Mouse (Mus musculus) heart, postnatal 0 days (tissue): ENCODE data around the gene Nckap1l. TPM values are rescaled to one million over a fixed set of nuclear protein-coding genes. Genes with fewer than 3 reads are reported as not detected.
A peak's percentile ranks its signal among the peaks of the same experiment; 100 is the strongest.

ENCODE experiments used
- ATAC-seq: fragments of 200-750 bp; cut with Nextera tagmentation; 2 replicates; pipeline ENCODE4 v1.8.0; 2017; ENCODE audit warnings: low read depth, moderate number of reproducible peaks, moderate library complexity; ENCODE audit not compliant: insufficient read depth
- DNase-seq: peaks from one replicate; pipeline ENCODE4 v3.0.0-alpha.2; 2016; ENCODE audit warnings: low spot score
- H3K27ac ChIP-seq: fragments of 300-500 bp; sonication (generic); 2 replicates; pipeline ENCODE4 v1.5.1; 2014; ENCODE audit warnings: low read depth, mild to moderate bottlenecking
- H3K27me3 ChIP-seq: fragments of 300-500 bp; sonication (generic); 2 replicates; pipeline ENCODE4 v1.6.1; 2014; ENCODE audit warnings: low read length, mixed read lengths; ENCODE audit not compliant: control insufficient read depth, insufficient read depth
- H3K36me3 ChIP-seq: fragments of 300-500 bp; sonication (generic); replicated peaks from 2 replicates; pipeline ENCODE4 v1.6.1; 2014; ENCODE audit warnings: low read length, mixed read lengths; ENCODE audit not compliant: control insufficient read depth, insufficient read depth
- H3K4me1 ChIP-seq: fragments of 300-500 bp; sonication (generic); 2 replicates; pipeline ENCODE4 v1.6.1; 2014; ENCODE audit warnings: antibody characterized with exemption; ENCODE audit not compliant: control insufficient read depth, insufficient read depth
- H3K4me2 ChIP-seq: fragments of 300-500 bp; sonication (generic); 2 replicates; pipeline ENCODE4 v1.6.1; 2014; ENCODE audit warnings: low read depth, mild to moderate bottlenecking, low read length, moderate library complexity
- H3K4me3 ChIP-seq: fragments of 300-500 bp; sonication (generic); 2 replicates; pipeline ENCODE4 v1.5.1; 2014; ENCODE audit warnings: low read depth, low read length
- H3K9ac ChIP-seq: fragments of 300-500 bp; sonication (generic); replicated peaks from 2 replicates; pipeline ENCODE4 v1.6.1; 2014; ENCODE audit warnings: low read depth, low read length, mixed read lengths
- H3K9me3 ChIP-seq: fragments of 300-500 bp; sonication (generic); replicated peaks from 2 replicates; pipeline ENCODE4 v1.6.1; 2016; ENCODE audit warnings: low read length; ENCODE audit not compliant: control insufficient read depth
- CTCF ChIP-seq: IDR thresholded peaks from 2 replicates; pipeline ENCODE4 v1.5.1; 2016; ENCODE audit warnings: antibody characterized with exemption, control low read depth, low read depth
- EP300 ChIP-seq: IDR thresholded peaks from 2 replicates; pipeline ENCODE4 v1.6.1; 2016; ENCODE audit warnings: antibody characterized with exemption, low read depth
- WGBS: fragments of 180-500 bp; shearing (Covaris S2); extraction: QIAGEN DNeasy Blood & Tissue Kit; methylation state at CpG from one replicate; pipeline ENCODE4 v1.1.7; 2014; 5-methylcytosine and 5-hydroxymethylcytosine counted together
- polyA plus RNA-seq: library from polyadenylated mRNA; unstranded; fragments of >200 nt; fragmentation: Nextera tagmentation; extraction: Ambion mirVana; gene quantifications from 2 replicates; pipeline ENCODE4 v1.2.1, GENCODE M21; 2015
- total RNA-seq: library from RNA; depleted of rRNA; stranded (reverse); fragments of >200 nt; gene quantifications from 2 replicates; pipeline ENCODE4 v1.2.3, GENCODE M21; 2014; ENCODE audit warnings: low replicate concordance

Nckap1l gene
- total and polyA plus RNA-seq, 2 experiments from 2014 or later = 0.93 to 1.7 TPM

DNA sequence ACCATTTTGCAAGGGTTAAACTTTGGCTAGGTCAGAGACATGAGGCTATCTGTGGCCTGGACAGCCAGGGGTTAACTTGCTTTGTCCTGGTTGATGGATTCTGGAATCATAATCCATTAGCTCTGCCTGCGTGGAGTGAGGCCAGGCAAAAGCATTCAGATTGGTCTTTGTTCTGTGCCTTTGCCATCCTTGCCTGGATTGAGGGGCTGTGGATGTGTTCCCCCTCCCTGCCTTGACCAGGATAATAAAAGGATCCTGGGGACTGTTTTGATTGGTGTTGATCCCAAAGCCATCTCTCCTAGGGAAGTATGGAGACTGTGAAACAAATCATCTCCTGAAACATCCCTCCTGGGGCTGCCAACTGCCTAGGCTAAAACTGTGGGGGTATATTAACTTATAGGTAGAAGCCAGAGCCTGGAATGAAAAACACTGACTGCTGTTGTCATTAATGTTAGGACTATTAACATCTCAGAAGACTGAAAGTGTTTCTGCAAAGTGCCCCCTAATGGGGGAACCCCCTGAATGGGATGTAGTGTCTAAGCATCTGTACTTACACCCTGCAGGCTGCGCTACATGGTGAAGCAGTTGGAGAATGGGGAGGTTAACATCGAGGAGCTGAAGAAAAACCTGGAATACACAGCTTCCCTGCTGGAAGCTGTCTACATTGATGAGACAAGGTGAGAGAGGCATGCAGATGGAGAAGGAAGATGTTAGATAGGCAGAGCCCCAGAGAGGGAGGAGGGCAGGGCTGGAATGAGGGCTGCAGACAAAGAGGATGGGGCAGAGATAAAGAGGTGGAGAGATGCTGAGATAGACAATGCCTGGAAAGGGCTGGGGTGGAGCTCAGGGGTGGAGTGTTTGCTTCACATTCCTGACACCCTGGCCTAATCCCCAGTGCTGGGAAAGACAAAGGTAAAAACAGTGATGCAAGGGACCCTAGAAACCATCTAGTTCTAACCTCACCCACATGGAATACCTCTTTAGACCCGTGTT, 66.1 kb downstream of the Nckap1l start:
- WGBS = 33% methylated on average over 4 of the region's 4 CpGs
- ATAC-seq = no peak
- Histone ChIP-seq H3K4me2 (no peak overlapping the region), H3K9ac (no peak overlapping the region), H3K4me1 (peaks cover 6% of the 10 kb centered on the region; the same call in 1 of the 2 replicates), H3K4me3 (no peak overlapping the region), H3K36me3 (no peaks in the 10 kb centered on the region), H3K27me3 (no peaks in the 10 kb centered on the region), H3K9me3 (no peaks in the 10 kb centered on the region), H3K27ac (no peak overlapping the region)
- no peak for DNase-seq
- TF ChIP-seq CTCF = no peak
- TF ChIP-seq EP300 = no peak

DNA sequence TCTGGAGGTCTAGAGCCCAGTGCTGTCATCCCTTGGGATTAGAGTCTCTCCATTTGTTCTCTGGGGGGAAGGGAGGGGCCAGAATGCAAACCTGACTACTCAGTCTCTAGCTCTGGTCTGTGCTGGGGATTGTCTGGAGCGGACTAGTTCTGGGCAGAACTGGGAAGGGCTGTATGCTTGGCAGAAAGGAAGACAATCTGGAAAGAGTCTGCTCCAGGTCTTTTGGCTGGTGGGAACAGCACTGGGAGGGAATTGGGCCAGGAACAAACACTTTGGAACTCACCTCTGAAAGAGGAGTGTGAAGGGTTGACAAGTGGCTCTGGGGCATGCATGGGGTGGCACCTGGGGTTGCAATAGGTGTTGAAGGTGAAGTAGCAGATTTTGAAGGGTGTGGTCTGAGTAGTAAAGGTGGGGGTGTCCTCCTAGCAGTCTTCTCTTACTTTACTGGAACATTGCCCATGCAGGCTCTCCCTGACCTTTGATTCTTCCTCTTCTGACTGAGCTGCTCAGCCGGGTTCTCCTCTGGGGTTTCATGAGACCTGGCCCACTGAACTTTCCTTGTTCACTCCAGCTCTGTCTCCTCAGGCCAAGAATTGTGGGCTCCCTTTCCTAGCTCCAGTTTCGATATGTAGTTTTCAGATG, 69.0 kb downstream of the Nckap1l start:
- Histone ChIP-seq H3K4me2 (no peak overlapping the region), H3K9ac (no peak overlapping the region), H3K27me3 (no peaks in the 10 kb centered on the region), H3K4me1 (no peaks in the 10 kb centered on the region; the same call in 1 of the 2 replicates), H3K9me3 (no peaks in the 10 kb centered on the region), H3K36me3 (no peaks in the 10 kb centered on the region), H3K4me3 (no peak overlapping the region), H3K27ac (no peak overlapping the region)
- ATAC-seq (no peak), DNase-seq (no peak)
- WGBS = 64% methylated on average over 3 of the region's 3 CpGs
- no peak for TF ChIP-seq CTCF
- TF ChIP-seq EP300 = no peak

DNA sequence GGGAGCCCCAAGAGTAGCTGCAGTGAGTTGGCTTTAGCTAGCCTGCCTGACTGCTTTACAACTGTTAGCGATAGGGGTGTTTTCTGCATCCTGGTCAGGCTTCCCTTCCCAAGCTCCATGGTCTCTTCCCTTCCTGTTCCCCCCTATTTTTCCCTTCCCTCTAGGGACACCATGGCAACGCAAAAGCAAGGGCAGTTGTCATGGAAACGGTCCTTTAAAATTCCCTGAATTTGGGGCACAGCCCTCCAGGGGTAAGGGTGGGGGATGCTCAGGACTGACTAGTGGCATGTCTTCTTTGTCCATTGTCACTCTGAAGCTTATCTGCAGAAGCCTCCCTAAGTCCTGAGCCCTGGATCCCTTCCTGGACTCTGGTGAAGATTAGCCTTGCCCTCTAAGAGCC, 69.6 kb downstream of the Nckap1l start:
- Histone ChIP-seq H3K27me3 (no peaks in the 10 kb centered on the region), H3K4me3 (no peak overlapping the region), H3K9me3 (no peaks in the 10 kb centered on the region), H3K36me3 (no peaks in the 10 kb centered on the region), H3K4me1 (no peaks in the 10 kb centered on the region; the same call in 1 of the 2 replicates), H3K27ac (no peak overlapping the region), H3K9ac (no peak overlapping the region), H3K4me2 (no peak overlapping the region)
- DNase-seq (no peak), ATAC-seq (no peak)
- 59% methylated on average over 3 of the region's 3 CpGs for WGBS
- TF ChIP-seq EP300 (no peak), CTCF (no peak)

DNA sequence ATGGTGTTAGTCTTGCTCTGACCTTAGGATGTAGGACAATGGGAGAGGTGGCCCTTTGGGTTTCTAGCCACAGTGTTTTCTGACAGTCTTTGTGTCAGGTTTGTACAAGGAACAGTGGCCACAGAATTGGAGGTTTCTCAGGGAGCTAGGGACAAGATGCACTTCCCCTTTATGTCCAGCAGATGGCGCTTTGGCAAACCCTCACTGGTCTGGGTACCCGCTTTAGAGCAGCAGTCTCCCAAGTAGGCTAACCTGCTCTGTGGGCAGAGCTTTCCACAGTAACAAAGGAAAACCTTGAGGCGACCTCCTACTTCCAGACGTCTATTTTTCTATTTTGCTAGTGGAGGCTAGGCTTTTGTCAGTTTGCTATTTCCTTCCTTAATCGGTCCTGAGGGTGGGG, 76.8 kb downstream of the Nckap1l start:
- Histone ChIP-seq H3K9ac (no peak overlapping the region), H3K4me2 (no peak overlapping the region), H3K27me3 (no peaks in the 10 kb centered on the region), H3K36me3 (no peaks in the 10 kb centered on the region), H3K4me3 (no peak overlapping the region), H3K27ac (no peak overlapping the region), H3K9me3 (no peaks in the 10 kb centered on the region), H3K4me1 (no peaks in the 10 kb centered on the region)
- TF ChIP-seq CTCF (peak; percentile 92), EP300 (no peak)
- 6% methylated on average over 5 of the region's 5 CpGs for WGBS
- ATAC-seq (peak; percentile 50; the same call in 1 of the 2 replicates), DNase-seq (peak; percentile 60)

DNA sequence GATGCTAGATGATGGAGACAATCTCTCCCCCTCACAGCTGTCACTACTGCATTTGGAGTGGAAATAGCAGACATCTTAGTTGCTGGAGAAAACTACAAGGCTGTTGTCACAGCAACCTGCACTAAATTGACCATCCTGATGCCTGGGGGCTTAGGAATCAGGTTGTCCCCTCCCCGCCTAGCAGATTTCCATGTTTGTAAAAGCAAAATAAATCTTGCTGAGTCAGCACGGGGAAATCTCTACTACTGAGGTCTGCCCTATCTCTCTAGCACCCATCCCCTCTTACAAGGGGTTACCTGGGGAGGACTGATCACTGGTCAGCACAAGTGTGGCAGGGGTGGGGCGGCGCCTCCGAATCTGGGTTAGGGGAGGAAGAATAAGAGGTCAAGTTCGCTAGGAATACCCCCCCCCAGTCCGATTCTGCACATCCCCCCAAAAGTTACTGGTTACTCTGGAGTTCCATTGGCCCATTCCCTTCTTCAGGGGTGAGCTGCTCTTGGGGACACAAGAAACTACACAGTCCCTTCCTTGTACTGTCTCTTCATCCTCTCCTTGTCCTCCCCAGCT, 80.5 kb downstream of the Nckap1l start:
- 83% methylated on average over 7 of the region's 7 CpGs for WGBS
- Histone ChIP-seq H3K36me3 (no peaks in the 10 kb centered on the region), H3K4me2 (no peak overlapping the region), H3K27ac (no peak overlapping the region), H3K27me3 (peaks cover 6% of the 10 kb centered on the region; the same call in 1 of the 2 replicates), H3K9ac (no peak overlapping the region), H3K4me3 (no peak overlapping the region), H3K4me1 (peaks cover 4% of the 10 kb centered on the region), H3K9me3 (no peaks in the 10 kb centered on the region)
- TF ChIP-seq CTCF (no peak), EP300 (no peak)
- no peak for DNase-seq
- no peak for ATAC-seq
